Mouse (Mus musculus) bone marrow macrophage, adult 2 months (primary cell): ENCODE results near the gene Naf1.

Experiments used
- CTCF ChIP-seq: IDR thresholded peaks from 2 replicates; pipeline ENCODE4 v1.5.1; 2012; ENCODE audit warnings: low read depth, mild to moderate bottlenecking, low read length, moderate library complexity
- POLR2A ChIP-seq: IDR thresholded peaks from 2 replicates; pipeline ENCODE4 v1.6.1; 2012; ENCODE audit warnings: mild to moderate bottlenecking, low read depth, low read length, borderline replicate concordance

DNA sequence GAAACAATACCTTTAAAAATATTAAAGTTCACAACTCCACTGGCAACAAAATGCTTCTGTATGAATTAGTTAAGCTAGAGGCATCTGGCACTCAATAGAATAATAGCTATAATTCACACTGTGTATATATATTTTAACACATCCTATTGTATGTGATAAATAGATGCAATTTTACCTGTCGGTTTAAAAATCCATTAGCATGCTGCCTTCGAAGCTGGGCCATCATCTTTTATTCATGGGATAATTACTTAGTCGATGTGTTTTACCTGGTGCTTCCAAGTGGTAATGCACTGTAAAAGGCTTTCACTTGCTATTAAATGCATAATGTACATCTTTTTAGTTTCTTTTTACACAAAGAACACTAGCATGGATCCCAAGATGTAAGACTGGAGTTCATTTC is 76.2 kb downstream of the Naf1 start:
- TF ChIP-seq CTCF (no peak), POLR2A (no peak)
